Mouse (Mus musculus): Measurements from ENCODE around the gene Tbc1d15.

Gene Tbc1d15

GRCm38 (mm10) chr10:115160289-115160688 lies 91.0 kb downstream of the Tbc1d15 start:
- no peak for DNase-seq (ENCODE audit: low spot score)

Data from layer of hippocampus, adult 9-10 months (tissue).